Mouse (Mus musculus): ENCODE data around the gene Pik3ca.
A peak's percentile ranks its signal among the peaks of the same experiment; 100 is the strongest.

Pik3ca gene

DNA sequence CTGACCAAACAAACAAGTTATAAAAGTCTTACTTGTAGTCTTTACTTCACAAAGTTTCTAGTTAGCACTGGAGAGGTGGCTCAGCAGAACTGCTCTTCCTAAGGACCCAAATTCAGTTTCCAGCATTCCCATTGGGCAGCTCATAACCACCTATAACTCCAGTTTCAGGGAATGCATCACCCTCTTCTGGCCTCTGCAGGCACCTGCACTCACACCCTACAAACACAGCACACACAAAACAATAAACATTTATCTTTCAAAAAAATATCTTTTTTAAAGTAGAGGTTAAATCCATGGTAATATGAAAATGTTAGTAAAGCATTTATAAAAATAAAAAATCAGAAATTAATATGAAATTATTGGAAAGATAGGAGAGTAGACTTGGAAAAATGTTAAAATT, 44.2 kb downstream of the Pik3ca start:
- DNase-seq (ENCODE audit: low spot score in 2 of 2) = no peak

DNA sequence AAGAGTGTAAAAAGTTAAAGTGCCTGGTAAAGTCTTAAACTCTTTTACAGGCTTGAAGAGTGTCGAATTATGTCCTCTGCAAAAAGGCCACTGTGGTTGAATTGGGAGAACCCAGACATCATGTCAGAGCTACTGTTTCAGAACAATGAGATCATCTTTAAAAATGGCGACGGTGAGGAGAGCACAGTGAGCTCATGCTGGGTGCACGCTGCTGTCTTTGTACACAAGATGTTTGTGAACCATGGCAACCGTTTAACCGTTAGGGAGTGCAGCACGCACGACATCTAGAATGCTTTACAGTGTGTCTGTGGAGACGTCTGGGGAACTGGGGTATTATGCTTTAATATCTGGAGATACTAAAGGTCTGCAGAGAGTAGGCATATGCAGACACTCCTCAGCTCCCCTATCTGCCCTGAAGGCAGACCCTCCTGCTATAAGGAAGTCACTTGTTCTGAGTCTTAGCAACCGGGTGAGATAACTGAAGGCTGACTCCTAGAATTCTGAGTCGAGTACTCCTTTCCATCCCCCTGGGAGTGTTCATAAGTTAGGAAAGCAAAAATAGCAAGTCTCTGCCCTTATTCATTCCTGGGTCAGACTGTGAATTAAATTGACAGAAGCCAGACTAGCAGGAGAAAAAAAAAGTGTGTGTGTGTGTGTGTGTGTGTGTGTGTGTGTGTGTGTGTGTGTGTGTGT, 57.0 kb downstream of the Pik3ca start:
- DNase-seq (ENCODE audit: low spot score in 2 of 2) = no peak

DNA sequence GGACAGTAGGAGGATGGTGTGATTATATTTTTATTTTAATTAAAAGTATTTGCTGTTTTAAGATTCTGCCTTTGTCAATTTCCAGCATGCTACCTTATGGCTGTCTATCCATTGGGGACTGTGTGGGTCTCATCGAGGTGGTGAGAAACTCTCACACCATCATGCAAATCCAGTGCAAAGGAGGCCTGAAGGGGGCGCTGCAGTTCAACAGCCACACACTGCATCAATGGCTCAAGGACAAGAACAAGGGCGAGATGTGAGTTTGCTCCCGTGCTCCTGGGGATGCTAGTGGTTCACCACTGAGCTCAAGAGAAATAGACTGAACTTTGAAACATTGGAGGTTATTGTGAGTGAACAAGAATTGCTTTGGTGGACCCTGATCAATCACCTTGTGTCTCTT, 62.3 kb downstream of the Pik3ca start:
- no peak for DNase-seq (ENCODE audit: low spot score in 2 of 2)

DNA sequence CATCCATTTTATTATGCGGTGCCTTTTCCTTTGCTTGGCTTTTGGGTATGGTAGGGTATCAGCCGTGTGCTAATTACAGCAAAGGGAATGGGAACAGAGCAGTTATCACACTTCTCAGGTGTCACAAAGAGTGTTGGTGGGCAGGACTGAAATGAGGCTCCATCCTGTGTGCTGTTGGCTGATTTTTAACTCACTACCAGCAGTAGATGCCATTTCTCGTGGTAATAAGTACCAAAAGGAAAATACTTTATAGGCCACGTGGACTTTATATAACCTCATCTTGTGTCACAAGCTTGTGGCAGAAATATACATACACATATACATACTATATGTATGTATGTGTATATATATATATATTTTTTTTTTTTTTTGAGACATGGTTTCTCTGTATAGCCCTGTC, 69.8 kb downstream of the Pik3ca start:
- no peak for DNase-seq (ENCODE audit: low spot score in 2 of 2)

DNA sequence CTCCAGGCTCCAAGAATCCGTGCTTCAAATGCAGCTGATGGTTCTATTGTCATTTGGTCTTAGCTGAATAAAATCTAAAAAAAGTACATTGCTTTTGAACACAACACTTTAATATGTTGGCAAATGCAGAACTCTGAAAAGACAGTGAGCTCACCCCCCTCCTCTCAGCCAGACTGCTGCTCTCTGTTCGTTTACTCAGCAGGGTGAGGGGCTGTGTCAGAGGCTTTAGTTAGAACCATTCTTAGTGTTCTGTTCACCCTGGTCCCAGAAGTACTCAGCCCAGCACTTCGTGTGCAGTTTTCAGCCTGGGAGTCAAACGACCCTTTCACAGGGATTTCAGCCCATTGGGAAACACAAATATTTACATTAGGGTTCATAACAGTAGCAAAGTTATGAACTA, 70.9 kb downstream of the Pik3ca start:
- DNase-seq (ENCODE audit: low spot score in 2 of 2) = no peak

DNA sequence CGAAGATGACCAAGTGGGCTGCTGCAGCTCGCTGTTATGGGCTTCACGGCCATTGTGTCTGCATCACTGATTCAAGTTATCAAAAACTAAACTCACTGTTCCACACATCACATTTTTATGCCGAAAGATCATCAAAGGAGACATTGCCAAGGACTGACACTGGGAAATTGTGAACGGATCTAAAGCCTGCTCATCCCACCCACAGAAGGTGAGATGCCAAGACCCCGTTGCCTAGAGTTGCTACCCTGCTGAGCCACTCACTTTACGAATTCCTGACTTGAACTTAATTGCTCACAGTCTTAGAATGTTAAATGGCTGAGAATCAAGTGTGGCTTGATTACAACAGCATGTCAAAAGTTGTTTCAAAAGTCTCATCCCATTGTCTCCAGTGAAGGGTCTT, 73.0 kb downstream of the Pik3ca start:
- DNase-seq (ENCODE audit: low spot score in 2 of 2) = no peak

DNA sequence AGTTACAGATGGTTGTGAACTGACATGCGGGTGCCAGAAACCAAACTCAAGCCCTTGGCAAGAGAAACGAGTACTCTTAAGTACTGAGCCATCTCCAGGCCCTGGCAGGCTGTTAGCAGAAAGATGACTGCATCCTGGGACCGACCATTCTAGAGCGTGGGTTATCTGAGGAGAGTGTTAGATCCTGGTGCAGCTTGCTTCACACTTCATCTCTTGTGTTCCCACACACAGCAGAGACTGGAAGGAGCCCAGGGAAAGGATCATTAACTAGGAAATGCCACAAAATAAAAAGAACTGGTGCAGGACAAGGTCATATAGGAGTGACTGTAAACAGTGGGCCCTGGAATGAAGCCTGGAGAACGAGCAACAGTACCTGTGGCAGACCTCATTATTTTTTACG, 73.6 kb downstream of the Pik3ca start:
- peak; percentile 14 to 23 for DNase-seq (ENCODE audit: low spot score in 2 of 2)

DNA sequence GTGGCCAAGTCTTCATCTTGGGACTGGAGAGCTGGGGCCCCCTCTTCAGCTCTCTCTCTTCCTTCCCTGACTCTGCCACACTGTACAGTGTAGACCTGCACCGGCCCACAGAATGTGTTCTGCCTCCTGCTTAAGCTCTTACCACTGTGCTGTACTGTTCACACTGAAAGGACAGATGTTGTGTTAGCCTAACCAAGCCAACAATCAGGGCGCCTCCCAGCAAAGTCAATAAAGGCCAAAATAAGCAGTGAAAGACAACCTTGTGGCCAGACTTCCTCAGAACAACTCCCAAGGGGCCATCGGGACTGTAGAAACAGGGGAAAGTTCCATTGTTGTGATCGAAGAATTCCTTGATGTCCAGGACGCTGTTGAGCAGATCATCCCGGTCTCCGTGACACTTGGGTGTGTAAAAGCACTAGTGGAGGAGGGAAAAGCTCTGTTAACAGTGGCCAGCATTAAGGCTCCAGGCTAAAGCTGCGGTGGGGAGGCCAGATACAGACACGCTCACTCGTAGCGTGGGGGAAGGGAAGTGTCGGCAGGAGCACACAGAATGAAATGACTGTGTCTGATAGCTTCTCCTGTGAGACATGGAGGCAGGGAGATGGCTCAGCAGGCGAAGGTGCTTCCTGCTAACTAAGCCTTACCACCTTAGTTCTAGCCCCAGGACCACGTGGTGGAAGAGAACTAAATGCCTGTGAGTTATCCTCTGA, 74.9 kb downstream of the Pik3ca start:
- no peak for DNase-seq (ENCODE audit: low spot score in 2 of 2)

DNA sequence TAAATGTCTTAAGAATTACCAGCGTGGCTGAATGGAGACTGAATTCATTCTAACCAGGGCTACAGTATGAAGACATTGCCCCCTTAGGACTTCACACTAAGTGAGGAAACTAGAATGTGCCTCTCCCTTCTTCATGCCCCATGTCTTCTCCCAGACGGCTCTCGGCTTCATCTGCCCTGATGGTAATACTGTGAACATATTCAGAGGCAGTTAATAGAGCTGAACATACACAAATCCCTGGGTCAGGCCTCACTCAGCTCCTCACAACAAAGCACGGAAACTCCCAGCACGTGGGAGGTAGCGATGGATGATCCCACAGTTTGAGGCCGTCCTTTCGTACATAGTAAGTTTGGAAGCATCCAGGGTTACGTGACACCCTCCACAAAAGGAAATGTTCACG, 75.7 kb downstream of the Pik3ca start:
- no peak for DNase-seq (ENCODE audit: low spot score in 2 of 2)

DNA sequence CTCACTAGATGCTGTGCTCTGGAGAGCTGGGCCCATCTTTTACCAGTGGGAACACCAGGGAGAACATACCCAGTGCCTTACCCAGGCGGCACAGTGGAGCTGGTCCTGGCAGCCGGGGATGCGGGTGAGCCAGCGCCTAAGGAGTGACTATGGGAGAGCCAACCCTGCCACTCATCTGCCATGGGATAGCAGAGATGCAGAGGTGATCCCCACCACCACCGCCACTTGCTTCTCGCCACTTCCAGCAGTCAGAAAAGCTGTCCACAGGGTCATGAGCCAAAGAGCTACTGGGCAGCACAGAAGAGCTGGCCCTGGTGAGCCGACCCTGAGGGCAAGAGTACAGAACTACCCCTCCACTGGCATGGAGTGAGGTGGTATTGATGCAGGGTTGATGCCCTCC, 82.5 kb downstream of the Pik3ca start:
- DNase-seq (ENCODE audit: low spot score in 2 of 2) = no peak

DNA sequence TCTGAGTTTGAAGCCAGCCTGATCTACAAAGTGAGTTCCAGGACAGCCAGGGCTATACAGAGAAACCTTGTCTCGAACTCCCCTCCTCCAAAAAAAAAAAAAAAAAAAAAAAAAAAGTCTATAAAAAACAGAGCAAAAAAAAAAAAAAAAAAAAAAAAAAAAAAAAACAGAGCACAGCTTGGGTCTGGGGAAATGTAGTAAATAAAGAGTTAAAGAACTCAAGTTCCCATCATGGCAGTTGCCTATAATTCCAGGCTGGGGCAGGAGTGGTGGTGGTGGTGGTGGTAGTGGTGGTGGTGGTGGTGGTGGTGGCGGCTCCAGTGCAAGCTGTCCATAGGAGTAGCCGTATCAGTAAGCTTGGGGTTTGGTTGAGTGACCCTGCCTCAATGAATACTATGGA, 85.6 kb downstream of the Pik3ca start:
- no peak for DNase-seq (ENCODE audit: low spot score in 2 of 2)

DNA sequence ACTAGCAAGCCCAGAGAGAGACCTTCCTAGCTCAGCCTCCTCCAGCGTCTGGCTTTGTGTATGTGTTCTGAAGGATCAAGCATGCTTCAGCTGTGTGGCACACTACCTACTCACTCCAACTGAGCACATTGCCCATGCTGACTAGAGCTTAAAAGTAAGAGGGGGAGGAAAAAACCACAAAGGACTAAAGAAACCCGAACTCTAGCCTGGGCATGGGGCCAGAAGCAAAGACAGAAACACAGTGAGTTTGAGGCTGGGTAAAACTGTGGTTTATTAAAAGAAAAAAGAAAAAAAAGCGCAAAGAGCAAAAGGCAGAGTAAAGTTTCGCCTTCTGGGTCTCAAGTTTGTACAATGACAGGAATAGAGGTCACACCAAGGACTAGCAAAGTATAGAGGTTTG, 89.1 kb downstream of the Pik3ca start:
- DNase-seq (ENCODE audit: low spot score in 2 of 2) = no peak

DNA sequence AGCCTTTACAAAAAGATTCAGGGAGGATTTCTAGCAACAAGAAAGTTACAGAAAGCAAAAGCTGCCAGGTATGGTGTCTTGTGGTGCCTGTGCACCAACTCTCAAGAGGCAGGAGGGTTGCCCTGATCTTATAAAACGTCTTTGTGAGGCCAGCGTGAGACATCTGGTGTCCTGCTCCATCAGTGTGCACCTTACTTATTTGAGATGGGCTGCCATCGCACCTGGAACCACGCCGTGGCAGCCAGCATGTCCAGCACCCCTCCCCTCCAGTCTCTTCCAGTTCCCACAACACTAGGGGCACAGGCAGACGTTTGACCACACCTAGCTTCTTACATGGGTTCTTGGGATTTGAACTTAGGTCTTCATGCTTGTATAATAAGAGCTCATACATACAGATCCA, 90.7 kb downstream of the Pik3ca start:
- DNase-seq (ENCODE audit: low spot score in 2 of 2) = no peak

DNA sequence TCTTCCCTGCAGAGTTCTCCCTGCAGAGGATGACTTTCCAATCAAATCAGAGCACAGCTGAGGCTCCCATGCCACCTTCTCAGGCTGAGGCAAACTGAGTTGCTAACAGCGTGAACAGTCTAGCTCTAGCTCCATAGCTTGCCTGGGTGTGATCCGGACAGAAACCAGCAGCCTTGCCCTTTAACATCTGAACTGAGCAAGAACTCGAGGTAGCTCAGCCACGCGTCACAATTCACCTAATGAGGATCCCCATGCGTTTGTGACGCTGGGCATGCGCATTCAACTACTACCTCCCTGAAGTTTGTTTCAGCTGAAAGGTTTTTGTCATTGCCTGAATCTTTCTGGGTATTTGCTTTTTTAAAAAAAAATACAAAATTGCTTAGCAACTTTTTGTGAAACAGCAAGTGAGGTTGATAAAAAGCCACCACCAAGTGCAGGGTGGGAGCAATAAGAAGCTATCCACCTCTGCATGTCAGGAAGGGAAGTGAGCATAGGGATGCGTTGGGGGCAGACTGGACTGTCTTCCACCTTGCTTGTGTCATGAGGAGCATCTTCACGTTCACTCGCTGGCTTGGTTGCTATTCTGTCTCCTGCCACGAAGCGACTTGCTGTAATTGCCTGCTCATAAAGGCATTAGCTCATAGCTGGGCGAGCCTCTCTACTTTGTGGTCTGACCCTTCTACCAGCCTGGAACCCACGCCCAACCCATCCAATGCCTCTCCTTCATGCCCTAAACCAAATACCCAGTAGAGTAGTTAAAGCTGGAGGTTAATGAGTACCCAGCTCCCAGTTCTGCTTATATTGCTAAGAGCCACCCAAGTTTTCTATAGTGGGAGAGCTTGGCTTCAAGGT, 92.8 kb downstream of the Pik3ca start:
- DNase-seq (ENCODE audit: low spot score in 2 of 2) = no peak

DNA sequence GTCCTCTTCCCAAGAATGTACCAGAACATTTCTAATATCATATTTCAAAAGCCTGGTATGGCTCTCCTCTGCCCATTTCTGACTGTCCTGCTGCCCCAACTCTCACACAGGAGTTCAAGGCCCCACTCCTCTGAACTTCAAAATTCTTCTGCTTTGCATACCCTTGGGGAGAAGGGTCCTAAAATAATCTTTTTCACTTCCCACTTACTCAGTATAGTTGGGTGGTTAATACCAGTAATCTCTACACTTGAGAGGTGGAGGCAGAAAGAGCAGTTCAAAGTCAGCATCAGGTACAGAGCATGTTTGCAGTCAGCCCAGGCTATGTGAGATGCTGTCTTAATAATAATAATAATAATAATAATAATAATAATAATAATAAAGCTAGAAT, 93.5 kb downstream of the Pik3ca start:
- no peak for DNase-seq (ENCODE audit: low spot score in 2 of 2)

DNA sequence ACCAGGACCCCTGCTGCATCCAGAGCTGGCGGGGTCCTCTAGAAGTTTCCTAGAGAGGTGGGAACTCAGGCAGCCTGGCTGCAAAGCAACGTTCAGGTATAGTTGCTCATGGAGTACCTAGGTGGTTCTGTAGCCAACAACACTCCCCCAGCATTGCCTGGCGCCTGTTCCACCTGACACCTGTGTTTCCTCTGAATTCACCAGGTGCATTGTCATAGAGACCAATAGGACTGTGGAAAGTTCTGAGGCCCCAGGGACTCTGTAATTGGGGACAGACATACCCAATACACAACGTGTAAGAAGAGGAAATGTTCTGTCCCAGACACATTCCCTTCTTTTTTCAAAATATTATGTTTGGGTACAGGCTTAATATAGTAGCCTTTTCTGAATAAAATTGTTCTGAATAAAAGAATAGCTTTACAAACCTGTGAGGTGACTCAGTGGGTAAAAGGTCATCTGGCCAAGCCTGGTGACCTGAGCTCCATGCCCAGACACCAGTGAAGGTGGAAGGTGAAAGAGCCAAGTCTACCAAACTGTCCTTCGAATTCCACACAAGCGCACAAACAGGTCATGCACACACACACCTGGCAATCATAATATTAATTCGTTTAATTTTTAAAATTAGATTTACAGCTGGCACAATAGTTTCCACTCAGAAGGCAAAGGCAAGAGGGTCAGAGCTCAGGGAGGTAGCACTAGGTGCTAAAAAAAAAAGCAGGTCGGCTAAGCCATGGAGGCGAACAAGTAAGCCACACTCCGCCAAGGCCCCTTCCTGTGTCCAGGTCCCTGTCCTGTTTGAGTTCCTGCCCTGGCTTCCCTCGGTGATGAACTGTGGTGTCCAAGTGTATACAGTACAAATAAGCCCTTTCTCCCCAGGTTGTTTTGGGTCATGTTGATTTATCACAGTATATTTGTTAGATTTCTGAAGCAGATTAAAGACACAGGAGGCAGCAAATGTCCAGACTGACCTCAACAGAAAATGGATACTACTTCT, 94.9 kb downstream of the Pik3ca start, which contains the start of gene Kcnmb3:
TSS of gene Kcnmb3 (minus strand) at position 135 of the 994 bp plus-strand sequence.
- no peak for DNase-seq (ENCODE audit: low spot score in 2 of 2)

DNA sequence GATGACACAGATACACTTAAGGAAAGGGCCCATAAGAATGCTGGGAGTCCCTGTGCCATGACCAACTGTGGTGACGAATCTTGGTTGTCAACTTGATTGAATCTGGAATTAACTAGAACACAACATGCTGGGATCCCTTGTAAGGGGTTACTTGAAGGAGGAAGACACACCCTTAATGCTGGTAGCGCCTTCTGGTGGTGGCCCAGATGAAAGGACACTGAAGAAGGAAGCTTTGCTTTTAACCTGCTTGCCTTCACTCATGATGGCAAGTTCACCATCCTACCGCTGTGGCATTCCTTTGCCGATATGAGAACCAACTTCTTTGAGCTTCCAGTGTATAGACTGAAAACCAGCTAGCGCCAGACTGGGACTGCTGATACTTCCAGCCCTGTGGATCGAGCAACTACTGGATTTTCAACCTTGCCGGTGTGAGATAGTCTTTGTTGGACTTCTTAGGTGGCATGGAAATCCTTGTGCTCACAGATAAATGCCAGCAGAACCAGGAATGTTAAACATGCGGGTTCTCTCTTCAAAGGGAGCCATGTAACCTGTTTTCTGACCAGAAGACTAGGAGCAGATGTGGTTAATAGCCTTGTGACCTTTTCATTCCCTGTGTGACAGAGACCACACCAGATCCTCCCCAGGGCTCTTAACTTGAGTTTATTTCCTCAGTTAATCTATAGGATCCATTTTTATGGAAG, 97.1 kb downstream of the Pik3ca start:
- DNase-seq (ENCODE audit: low spot score in 2 of 2) = no peak

DNA sequence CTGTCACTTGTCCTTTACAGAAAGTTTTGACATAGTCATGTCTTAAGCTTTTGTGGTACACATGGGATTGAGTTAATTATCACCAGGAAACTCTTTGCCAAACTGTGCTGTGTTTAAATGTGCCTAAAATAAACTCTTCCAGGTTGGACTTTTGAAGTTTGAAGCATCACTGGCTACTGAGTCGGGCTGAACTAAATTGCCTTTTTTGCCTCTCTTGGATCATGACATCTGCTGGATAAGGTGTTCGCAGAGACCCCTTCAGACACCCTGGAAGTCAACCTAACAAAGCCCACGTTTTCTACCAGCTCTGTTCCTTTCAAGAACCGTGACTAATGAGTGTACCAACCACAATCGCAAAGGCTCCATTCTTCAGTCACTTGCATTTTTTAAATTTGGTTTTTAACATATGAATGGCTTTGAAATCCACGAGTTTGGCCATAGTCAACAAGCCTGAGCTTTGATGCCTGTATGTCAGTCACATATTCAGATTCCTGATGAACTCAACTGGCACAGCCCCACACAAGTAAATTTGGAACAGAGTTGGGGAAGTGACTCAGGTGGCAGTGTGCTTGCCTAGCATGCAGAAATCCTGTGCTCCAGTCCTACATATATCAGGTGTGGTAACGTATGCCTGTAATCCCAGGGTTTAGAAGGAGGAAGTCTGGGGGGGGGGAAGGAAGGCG, 97.8 kb downstream of the Pik3ca start:
- DNase-seq (ENCODE audit: low spot score in 2 of 2) = no peak

DNA sequence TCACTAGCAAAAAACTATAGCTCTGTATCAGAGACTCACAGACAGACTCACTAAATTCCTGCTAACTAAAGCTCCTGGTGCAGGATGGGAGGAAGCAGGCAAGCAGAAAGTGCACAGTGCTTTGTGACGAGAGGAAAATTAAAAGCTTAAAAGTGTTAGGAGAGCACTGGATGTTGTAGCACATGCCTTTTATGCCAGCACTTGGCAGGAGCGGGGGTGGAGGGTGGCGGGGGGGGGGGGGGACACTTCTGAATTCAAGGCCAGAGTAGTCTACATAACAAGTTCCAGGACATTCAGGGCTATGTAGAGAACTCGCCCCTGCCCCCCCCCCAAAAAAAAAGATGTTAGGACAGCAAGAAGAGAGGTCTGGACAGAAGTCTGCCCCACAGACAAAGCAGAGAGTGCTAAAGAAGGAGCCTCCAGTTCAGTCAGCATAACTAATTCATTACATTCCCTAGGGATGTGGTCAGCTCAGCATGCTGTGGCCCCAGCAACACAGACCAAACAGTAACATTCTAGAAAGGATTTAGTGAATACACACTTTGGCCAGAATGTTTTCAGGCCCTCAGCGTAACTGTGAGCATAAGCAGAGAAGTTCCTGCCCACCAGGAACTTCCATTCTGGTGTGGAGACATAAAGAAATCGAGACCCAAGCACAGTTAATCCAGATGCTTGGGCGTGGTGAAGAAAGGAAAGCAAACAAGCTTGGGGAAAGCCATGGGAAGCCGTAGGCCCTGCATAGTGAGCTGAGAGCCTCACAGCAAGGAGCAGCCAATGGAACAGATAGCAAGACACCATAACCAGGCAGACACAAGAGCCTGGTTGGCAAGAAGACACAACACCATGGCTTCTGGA, 98.6 kb downstream of the Pik3ca start:
- DNase-seq (ENCODE audit: low spot score in 2 of 2) = no peak
